Mouse (Mus musculus): ENCODE results near the gene Emg1. TPM values are rescaled to one million over a fixed set of nuclear protein-coding genes. Genes with fewer than 3 reads are reported as not detected.
A peak's percentile ranks its signal among the peaks of the same experiment; 100 is the strongest.

The Emg1 gene
- polyA plus RNA-seq, 1 experiment: 42.9 TPM

- Histone ChIP-seq H3K4me1 (ENCODE audit: control insufficient read depth, insufficient read depth, low read length) (peaks cover 10% of the 10 kb centered on the region), H3K4me3 (replicated peaks; ENCODE audit: extremely low read depth, low read depth, low read length) (no peak overlapping the region)
- 88% methylated on average over 15 of the region's 15 CpGs for WGBS
- DNase-seq: no peak
- no peak for TF ChIP-seq CTCF (IDR thresholded peaks at IDR 0.05; ENCODE audit: insufficient read depth, low read length)
These were observed 31.0 kb upstream of the Emg1 start for GRCm38 (mm10) chr6:124742839-124743514.

- no peak for DNase-seq
- WGBS: 71% methylated on average over 3 of the region's 3 CpGs
- no peak overlapping the region for H3K4me3 ChIP-seq (replicated peaks; ENCODE audit: extremely low read depth, low read depth, low read length)
- peaks cover 10% of the 10 kb centered on the region for H3K4me1 ChIP-seq (ENCODE audit: control insufficient read depth, insufficient read depth, low read length)
- TF ChIP-seq CTCF (IDR thresholded peaks at IDR 0.05; ENCODE audit: insufficient read depth, low read length) (no peak), POLR2A (IDR thresholded peaks at IDR 0.05; ENCODE audit: borderline replicate concordance, extremely low read depth, low read depth, low read length) (no peak)
These were observed 29.9 kb upstream of the Emg1 start for GRCm38 (mm10) chr6:124741842-124742241.

- DNase-seq: peak; percentile 88
- under 1% methylated on average over 41 of the region's 41 CpGs for WGBS
- peaks cover 8% of the 10 kb centered on the region for H3K4me1 ChIP-seq (ENCODE audit: control insufficient read depth, insufficient read depth, low read length)
- TF ChIP-seq POLR2A (IDR thresholded peaks at IDR 0.05; ENCODE audit: borderline replicate concordance, extremely low read depth, low read depth, low read length) (peak; percentile 82; the same call in 1 of the 2 replicates), CTCF (IDR thresholded peaks at IDR 0.05; ENCODE audit: insufficient read depth, low read length) (no peak)
- H3K4me3 ChIP-seq (replicated peaks; ENCODE audit: extremely low read depth, low read depth, low read length): peak within 1 kb of the TSS; percentile 70
These were observed 29.1 kb upstream of the Emg1 start, which contains the start of gene Grcc10 for GRCm38 (mm10) chr6:124740888-124741761. Gene Grcc10, minus strand, starts transcription at chr6:124741374.

GRCm38 (mm10) chr6:124740211-124740887 is 28.4 kb upstream of the Emg1 start:
- under 1% methylated on average over 29 of the region's 29 CpGs for whole genome bisulfite sequencing
- no peak for DNase-seq

GRCm38 (mm10) chr6:124739231-124739796 is 27.3 kb upstream of the Emg1 start:
- WGBS: 82% methylated on average over 10 of the region's 10 CpGs

More at GRCm38 (mm10) chr6:124740211-124740887, 28.4 kb upstream of the Emg1 start:
- TF ChIP-seq CTCF (IDR thresholded peaks at IDR 0.05; ENCODE audit: insufficient read depth, low read length) (peak; percentile 40), POLR2A (IDR thresholded peaks at IDR 0.05; ENCODE audit: borderline replicate concordance, extremely low read depth, low read depth, low read length) (no peak)
- H3K4me3 ChIP-seq (replicated peaks; ENCODE audit: extremely low read depth, low read depth, low read length): peak overlapping the region; percentile 70
- H3K4me1 ChIP-seq (ENCODE audit: control insufficient read depth, insufficient read depth, low read length): peaks cover 7% of the 10 kb centered on the region

GRCm38 (mm10) chr6:124738511-124739023 is 26.6 kb upstream of the Emg1 start, which contains the start of gene Ptpn6:
Gene Ptpn6, minus strand, starts transcription at chr6:124738714.
- Histone ChIP-seq H3K4me3 (replicated peaks; ENCODE audit: extremely low read depth, low read depth, low read length) (peak within 1 kb of the TSS; percentile 37), H3K4me1 (ENCODE audit: control insufficient read depth, insufficient read depth, low read length) (peaks cover 4% of the 10 kb centered on the region)
- 25% methylated on average over 15 of the region's 15 CpGs for WGBS
- peak; percentile 70 for DNase-seq
- no peak for TF ChIP-seq POLR2A (IDR thresholded peaks at IDR 0.05; ENCODE audit: borderline replicate concordance, extremely low read depth, low read depth, low read length)
- no peak for TF ChIP-seq CTCF (IDR thresholded peaks at IDR 0.05; ENCODE audit: insufficient read depth, low read length)

More at GRCm38 (mm10) chr6:124739231-124739796, 27.3 kb upstream of the Emg1 start:
- H3K4me1 ChIP-seq (ENCODE audit: control insufficient read depth, insufficient read depth, low read length): peaks cover 4% of the 10 kb centered on the region
- no peak overlapping the region for H3K4me3 ChIP-seq (replicated peaks; ENCODE audit: extremely low read depth, low read depth, low read length)
- no peak for DNase-seq
- no peak for TF ChIP-seq POLR2A (IDR thresholded peaks at IDR 0.05; ENCODE audit: borderline replicate concordance, extremely low read depth, low read depth, low read length)
- no peak for TF ChIP-seq CTCF (IDR thresholded peaks at IDR 0.05; ENCODE audit: insufficient read depth, low read length)

GRCm38 (mm10) chr6:124737040-124737439 is 25.1 kb upstream of the Emg1 start:
- TF ChIP-seq CTCF (IDR thresholded peaks at IDR 0.05; ENCODE audit: insufficient read depth, low read length) (no peak), POLR2A (IDR thresholded peaks at IDR 0.05; ENCODE audit: borderline replicate concordance, extremely low read depth, low read depth, low read length) (no peak)
- no peak for DNase-seq
- H3K4me1 ChIP-seq (ENCODE audit: control insufficient read depth, insufficient read depth, low read length): peaks cover 4% of the 10 kb centered on the region
- whole genome bisulfite sequencing: 88% methylated on average over 11 of the region's 11 CpGs
- no peak overlapping the region for H3K4me3 ChIP-seq (replicated peaks; ENCODE audit: extremely low read depth, low read depth, low read length)

GRCm38 (mm10) chr6:124734417-124734816 is 22.4 kb upstream of the Emg1 start:
- 86% methylated on average over 3 of the region's 3 CpGs for WGBS
- Histone ChIP-seq H3K4me3 (replicated peaks; ENCODE audit: extremely low read depth, low read depth, low read length) (no peak overlapping the region), H3K4me1 (ENCODE audit: control insufficient read depth, insufficient read depth, low read length) (no peaks in the 10 kb centered on the region)
- no peak for TF ChIP-seq POLR2A (IDR thresholded peaks at IDR 0.05; ENCODE audit: borderline replicate concordance, extremely low read depth, low read depth, low read length)
- TF ChIP-seq CTCF (IDR thresholded peaks at IDR 0.05; ENCODE audit: insufficient read depth, low read length): no peak
- DNase-seq: no peak
